Mouse (Mus musculus) limb, embryonic 14.5 days (tissue): ENCODE measurements around the gene Ttll4. TPM values are rescaled to one million over a fixed set of nuclear protein-coding genes. Genes with fewer than 3 reads are reported as not detected.
A peak's percentile ranks its signal among the peaks of the same experiment; 100 is the strongest.

Experiments
- ATAC-seq: fragments of 200-750 bp; cut with Nextera tagmentation; 2 replicates; pipeline ENCODE4 v1.8.0; 2017; ENCODE audit warnings: low read depth, moderate number of reproducible peaks, moderate TSS enrichment; ENCODE audit not compliant: low FRiP score
- DNase-seq: peaks from one replicate; pipeline ENCODE4 v3.0.0-alpha.2; 2015; ENCODE audit warnings: low spot score
- H3K27ac ChIP-seq: fragments of 300-500 bp; sonication (generic); replicated peaks from 2 replicates; pipeline ENCODE4 v1.5.1; 2014; ENCODE audit warnings: low read depth, mild to moderate bottlenecking, low read length, moderate library complexity, mixed read lengths
- H3K27me3 ChIP-seq: fragments of 300-500 bp; sonication (generic); 2 replicates; pipeline ENCODE4 v1.6.1; 2014; ENCODE audit warnings: low read length, mixed read lengths; ENCODE audit not compliant: control insufficient read depth, insufficient read depth
- H3K36me3 ChIP-seq: fragments of 300-500 bp; sonication (generic); 2 replicates; pipeline ENCODE4 v1.6.1; 2014; ENCODE audit warnings: mild to moderate bottlenecking, low read length, moderate library complexity, mixed read lengths; ENCODE audit not compliant: control insufficient read depth, insufficient read depth
- H3K4me1 ChIP-seq: fragments of 300-500 bp; sonication (generic); 2 replicates; pipeline ENCODE4 v1.6.1; 2014; ENCODE audit warnings: antibody characterized with exemption, low read length, mixed read lengths; ENCODE audit not compliant: control insufficient read depth, insufficient read depth
- H3K4me2 ChIP-seq: fragments of 300-500 bp; sonication (generic); replicated peaks from 2 replicates; pipeline ENCODE4 v1.6.1; 2014; ENCODE audit warnings: low read depth, mild to moderate bottlenecking, low read length, moderate library complexity; ENCODE audit not compliant: severe bottlenecking
- H3K4me3 ChIP-seq: fragments of 300-500 bp; sonication (generic); replicated peaks from 2 replicates; pipeline ENCODE4 v1.5.1; 2014; ENCODE audit warnings: low read length
- H3K9ac ChIP-seq: fragments of 300-500 bp; sonication (generic); 2 replicates; pipeline ENCODE4 v1.6.1; 2014; ENCODE audit warnings: mild to moderate bottlenecking, low read depth, low read length, moderate library complexity; ENCODE audit not compliant: severe bottlenecking
- H3K9me3 ChIP-seq: fragments of 300-500 bp; sonication (generic); 2 replicates; pipeline ENCODE4 v1.6.1; 2016; ENCODE audit warnings: low read length; ENCODE audit not compliant: control insufficient read depth
- POLR2A ChIP-seq: fragments of 200-500 bp; IDR thresholded peaks from 2 replicates; pipeline ENCODE4 v1.8.0; 2012; ENCODE audit warnings: inconsistent platforms, mild to moderate bottlenecking, moderate library complexity, borderline replicate concordance; ENCODE audit not compliant: insufficient read depth, insufficient read length; ENCODE audit errors: extremely low read depth
- WGBS: fragments of 180-500 bp; shearing (Covaris S2); extraction: QIAGEN DNeasy Blood & Tissue Kit; methylation state at CpG from one replicate; pipeline ENCODE4 v1.1.7; 2014; 5-methylcytosine and 5-hydroxymethylcytosine counted together
- polyA plus RNA-seq, 2 experiments: library from polyadenylated mRNA; depleted of rRNA in 1 of 2; stranded (reverse) in 1 of 2; unstranded in 1 of 2; fragments of >200 nt; fragmentation: Nextera tagmentation in 1 of 2; extraction: Ambion mirVana in 1 of 2; gene quantifications; 2 replicates each; pipeline versions ENCODE4 v1.2.1 to v1.2.3; 2012 to 2014

Ttll4 gene
- polyA plus RNA-seq, 2 experiments = 18.5 to 36.7 TPM

DNA sequence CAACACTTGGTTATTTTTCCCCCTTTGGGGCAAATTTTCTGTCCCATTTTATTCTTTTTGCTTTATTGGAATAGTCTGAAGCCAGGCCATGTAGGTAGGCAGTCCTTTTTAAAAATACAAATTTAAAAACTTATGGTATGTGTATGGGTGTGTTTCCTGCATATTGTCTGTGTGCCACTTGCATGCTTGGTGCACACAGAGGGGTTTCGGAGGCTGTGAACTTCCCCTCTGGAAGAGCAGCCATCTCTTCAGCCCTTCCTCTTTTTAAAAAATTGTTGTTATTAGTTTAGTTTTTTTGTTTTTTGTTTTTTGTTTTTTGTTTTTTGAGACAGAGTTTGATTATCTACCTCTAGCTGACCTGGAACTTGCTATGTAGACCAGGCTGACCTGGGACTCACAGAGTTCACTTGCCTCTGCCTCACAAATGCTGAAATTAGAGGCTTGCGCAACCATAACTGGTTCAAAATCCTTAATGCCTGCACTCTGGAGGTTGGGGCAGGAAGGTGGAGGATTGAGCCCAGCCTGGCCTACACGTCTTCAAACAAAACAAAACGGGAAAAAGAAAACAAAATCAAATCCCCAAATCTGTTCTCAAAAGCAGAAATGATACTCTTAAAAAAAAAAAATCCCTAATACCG, 51.0 kb downstream of the Ttll4 start:
- TF ChIP-seq POLR2A = no peak
- no peak for DNase-seq
- no peak overlapping the region; the same call in 1 of the 2 replicates for H3K9ac ChIP-seq
- peak overlapping the region; percentile 94 for H3K4me2 ChIP-seq
- H3K36me3 ChIP-seq = no peaks in the 10 kb centered on the region
- no peak overlapping the region for H3K27ac ChIP-seq
- no peaks in the 10 kb centered on the region for H3K27me3 ChIP-seq
- H3K4me3 ChIP-seq = peak overlapping the region; percentile 51
- ATAC-seq = no peak
- 33% methylated on average over 5 of the region's 5 CpGs for WGBS
- no peaks in the 10 kb centered on the region for H3K9me3 ChIP-seq
- H3K4me1 ChIP-seq = peaks cover 9% of the 10 kb centered on the region

DNA sequence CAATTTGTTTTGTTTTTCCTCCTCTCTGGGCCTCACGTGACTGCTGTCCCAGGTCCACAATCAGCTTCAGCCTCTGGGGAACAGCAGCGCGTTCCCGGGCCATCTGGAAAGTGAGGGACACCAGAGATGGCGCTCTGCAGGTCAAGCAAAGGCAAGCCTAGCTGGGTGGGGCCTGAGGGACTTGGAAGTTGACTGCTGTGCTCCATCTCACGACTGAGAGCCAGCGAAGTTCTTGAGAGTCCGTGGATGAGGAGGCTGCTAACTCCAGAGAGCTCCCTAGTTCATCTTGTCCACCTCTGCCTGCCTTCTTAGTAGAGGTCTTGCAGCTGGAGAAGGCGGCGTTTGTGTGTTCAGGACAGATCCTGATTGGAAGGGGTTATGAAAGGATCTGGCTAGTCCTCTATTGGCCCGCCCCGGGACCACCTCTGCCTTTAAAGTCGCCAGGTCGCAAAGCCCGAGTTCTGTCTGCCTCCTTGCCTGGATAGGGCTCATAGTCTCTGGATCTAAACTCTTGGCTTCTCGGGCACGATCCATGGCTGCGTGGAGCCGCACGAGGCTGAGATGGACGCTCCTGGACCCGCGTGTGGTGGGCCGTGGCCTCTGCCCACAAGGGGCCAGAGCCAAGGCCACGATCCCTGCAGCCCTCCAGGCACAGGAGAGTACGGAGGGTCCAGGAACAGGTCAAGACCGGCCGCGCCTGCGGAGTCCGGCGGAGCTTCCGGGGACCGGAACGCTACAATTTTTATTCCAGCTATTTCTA, 51.7 kb downstream of the Ttll4 start, which contains the start of gene Cyp27a1:
Gene Cyp27a1 (plus strand): TSS at position 476 of the 760 bp plus-strand sequence.
- Histone ChIP-seq H3K27me3 (no peaks in the 10 kb centered on the region), H3K9me3 (no peaks in the 10 kb centered on the region), H3K9ac (peak within 1 kb of the TSS; percentile 71), H3K36me3 (no peaks in the 10 kb centered on the region), H3K4me1 (peaks cover 9% of the 10 kb centered on the region), H3K27ac (peak within 1 kb of the TSS; percentile 41; the same call in 1 of the 2 replicates), H3K4me3 (peak within 1 kb of the TSS; percentile 51), H3K4me2 (peak within 1 kb of the TSS; percentile 94)
- WGBS = under 1% methylated on average over 35 of the region's 35 CpGs
- no peak for TF ChIP-seq POLR2A
- peak; percentile 50 for DNase-seq
- ATAC-seq = peak; percentile 76

DNA sequence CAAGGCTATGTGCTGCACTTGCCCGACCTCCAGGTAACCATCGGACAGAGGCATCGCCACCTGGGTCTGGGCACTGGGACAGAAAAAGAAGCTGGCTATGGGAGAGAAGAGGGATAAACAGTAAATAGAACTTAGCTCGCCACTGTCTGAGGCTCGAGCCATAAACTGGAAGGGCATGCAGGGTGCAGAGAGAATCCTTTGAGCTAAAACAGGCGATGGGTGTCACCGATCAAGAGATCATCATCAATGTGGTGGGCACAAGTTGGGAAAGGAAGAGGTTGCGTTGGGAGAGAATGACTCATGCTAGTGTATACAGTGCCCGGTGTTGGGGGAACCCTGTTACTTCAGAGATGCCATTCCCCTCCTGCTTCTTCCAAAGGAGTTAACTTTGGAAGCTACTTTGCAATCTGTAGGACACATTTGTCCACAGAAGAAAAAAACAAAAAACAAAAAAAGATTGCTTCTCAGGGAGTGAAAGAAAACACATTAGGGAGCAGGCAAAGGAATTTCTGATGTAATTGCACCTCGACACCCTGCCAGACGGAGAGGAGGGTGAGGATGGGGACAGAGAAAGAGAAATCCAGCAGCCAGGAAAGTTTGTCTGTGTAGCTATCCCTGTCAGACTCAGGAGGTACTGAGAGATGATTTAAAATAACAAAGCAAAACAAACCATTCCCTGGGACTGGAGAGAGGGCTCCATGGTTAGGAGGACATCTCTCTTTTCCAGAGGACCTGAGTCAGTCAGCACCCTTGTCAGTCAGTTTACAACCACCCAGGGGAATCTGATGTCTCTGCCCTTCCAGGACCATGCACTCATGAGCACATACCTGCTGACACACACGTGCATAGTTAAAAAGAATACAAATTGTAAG, 52.5 kb downstream of the Ttll4 start:
- peak overlapping the region; percentile 71 for H3K9ac ChIP-seq
- peak overlapping the region; percentile 94 for H3K4me2 ChIP-seq
- no peak for DNase-seq
- peak overlapping the region; percentile 51 for H3K4me3 ChIP-seq
- ATAC-seq = no peak
- no peaks in the 10 kb centered on the region for H3K9me3 ChIP-seq
- H3K27ac ChIP-seq = peak overlapping the region; percentile 41; the same call in 1 of the 2 replicates
- H3K36me3 ChIP-seq = no peaks in the 10 kb centered on the region
- 19% methylated on average over 12 of the region's 12 CpGs for WGBS
- no peak for TF ChIP-seq POLR2A
- no peaks in the 10 kb centered on the region for H3K27me3 ChIP-seq
- H3K4me1 ChIP-seq = peaks cover 9% of the 10 kb centered on the region

DNA sequence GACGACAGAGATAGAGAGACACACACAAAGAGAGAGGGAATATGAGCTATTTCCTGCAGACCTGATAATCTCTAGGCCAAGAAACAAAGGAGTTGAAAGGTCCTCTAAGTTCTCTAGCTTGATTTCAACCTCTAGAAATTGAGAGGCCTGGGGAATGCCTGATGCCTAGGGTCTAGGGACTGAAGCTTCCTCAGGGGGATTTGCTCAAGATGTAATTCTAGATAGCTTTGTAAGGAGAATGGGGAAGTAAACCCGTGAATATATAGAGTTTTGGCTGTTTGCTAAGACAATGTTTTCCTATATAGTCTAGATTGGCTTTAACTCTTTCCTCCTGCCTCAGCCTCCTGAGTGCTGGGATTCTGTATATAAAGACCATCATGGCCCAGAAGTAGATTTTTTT, 53.4 kb downstream of the Ttll4 start:
- Histone ChIP-seq H3K9ac (no peak overlapping the region), H3K4me1 (peaks cover 9% of the 10 kb centered on the region), H3K27ac (no peak overlapping the region), H3K27me3 (no peaks in the 10 kb centered on the region), H3K4me2 (0 out of 2 replicates have a peak overlapping the region, but pooled peaks have one; percentile 19), H3K4me3 (no peak overlapping the region), H3K9me3 (no peaks in the 10 kb centered on the region), H3K36me3 (no peaks in the 10 kb centered on the region)
- whole genome bisulfite sequencing = 34% methylated on average over 2 of the region's 2 CpGs
- no peak for ATAC-seq
- no peak for DNase-seq
- no peak for TF ChIP-seq POLR2A

DNA sequence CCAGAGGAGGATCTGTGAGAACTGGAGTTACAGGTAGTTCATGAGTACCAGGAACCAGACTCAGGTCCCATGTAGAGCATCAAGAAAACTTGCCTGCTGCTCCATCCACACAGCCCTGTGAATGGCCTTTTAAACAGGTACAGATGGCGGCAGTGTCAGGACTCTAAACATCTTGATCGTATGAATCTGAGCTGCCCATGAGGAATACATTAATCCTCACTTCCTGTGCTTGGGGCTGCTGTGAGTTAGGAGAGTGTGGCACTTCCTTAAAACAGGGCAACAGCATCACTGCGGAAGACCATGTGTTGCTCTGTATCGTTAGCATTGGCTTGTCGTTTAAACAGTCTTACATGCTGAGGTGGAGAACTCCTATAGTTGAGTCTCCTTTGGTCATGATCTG, 53.9 kb downstream of the Ttll4 start:
- Histone ChIP-seq H3K9me3 (no peaks in the 10 kb centered on the region), H3K9ac (no peak overlapping the region), H3K27me3 (no peaks in the 10 kb centered on the region), H3K4me1 (peaks cover 9% of the 10 kb centered on the region), H3K4me2 (peak overlapping the region; percentile 19; the same call in 1 of the 2 replicates), H3K4me3 (no peak overlapping the region), H3K36me3 (no peaks in the 10 kb centered on the region), H3K27ac (no peak overlapping the region)
- no peak for TF ChIP-seq POLR2A
- ATAC-seq = no peak
- 17% methylated on average over 5 of the region's 5 CpGs for WGBS
- DNase-seq = peak; percentile 22
